Comparison of ENCODE assay signal across 13 mouse cellular contexts in genomic region chr8:78556773-78557434, GRCm38 (mm10). TPM values are rescaled to one million over a fixed set of nuclear protein-coding genes. Genes with fewer than 3 reads are reported as not detected.
DNase-seq lines count a peak whose midpoint lies in the region; ATAC-seq lines count a peak whose summit lies in the region.
"Had no signal": no experiment of that assay in that cellular context is flagged by ENCODE, and none has a peak within 500 bp of the region (broad histone marks: within the 10 kb centered on the region; RNA-seq: fewer than 3 reads in every experiment).

No protein-coding gene starts in this region.

- H3K36me3 ChIP-seq in neural tube, embryonic 11.5 days (ENCODE audit: control insufficient read depth, insufficient read depth, low read length), result no peaks in the 10 kb centered on the region
- peaks cover 11% of the 10 kb centered on the region for H3K36me3 ChIP-seq in forebrain, embryonic 10.5 days (replicated peaks)
- H3K36me3 ChIP-seq in hindbrain, embryonic 15.5 days, result no peaks in the 10 kb centered on the region
- H3K36me3 ChIP-seq in neural tube, embryonic 14.5 days (ENCODE audit: control insufficient read depth, insufficient read depth, low read length), result no peaks in the 10 kb centered on the region

- no peak overlapping the region for H3K27ac ChIP-seq in neural tube, embryonic 11.5 days (ENCODE audit: low read depth, low read length)
- H3K27ac ChIP-seq in forebrain, embryonic 10.5 days, result 0 out of 2 replicates have a peak overlapping the region, but pooled peaks have one; percentile 52
- 0 out of 2 replicates have a peak overlapping the region, but pooled peaks have one; percentile 16 for H3K27ac ChIP-seq in hindbrain, embryonic 15.5 days (replicated peaks)
- H3K27ac ChIP-seq in neural tube, embryonic 14.5 days (ENCODE audit: low read depth, low read length), result no peak overlapping the region

- no peak overlapping the region for H3K4me3 ChIP-seq in neural tube, embryonic 11.5 days (ENCODE audit: low read depth, low read length)
- no peak overlapping the region for H3K4me3 ChIP-seq in forebrain, embryonic 10.5 days
- H3K4me3 ChIP-seq in hindbrain, embryonic 15.5 days, result no peak overlapping the region
- no peak overlapping the region for H3K4me3 ChIP-seq in neural tube, embryonic 14.5 days (ENCODE audit: low read depth, low read length)

- 0 out of 2 replicates have a peak overlapping the region, but pooled peaks have one; percentile 9 for H3K4me2 ChIP-seq in neural tube, embryonic 11.5 days (ENCODE audit: low read depth)
- no peak overlapping the region for H3K4me2 ChIP-seq in hindbrain, embryonic 15.5 days
- H3K4me2 ChIP-seq in neural tube, embryonic 14.5 days (ENCODE audit: low read depth, low read length), result no peak overlapping the region

- H3K27me3 ChIP-seq in neural tube, embryonic 11.5 days (ENCODE audit: control insufficient read depth, insufficient read depth, low read length), result no peaks in the 10 kb centered on the region
- H3K27me3 ChIP-seq in forebrain, embryonic 10.5 days (ENCODE audit: poor library complexity, severe bottlenecking), result no peaks in the 10 kb centered on the region
- H3K27me3 ChIP-seq in hindbrain, embryonic 15.5 days, result no peaks in the 10 kb centered on the region
- no peaks in the 10 kb centered on the region for H3K27me3 ChIP-seq in neural tube, embryonic 14.5 days (ENCODE audit: control insufficient read depth, insufficient read depth, low read length)

- 34% methylated on average over 11 of the region's 11 CpGs for WGBS in neural tube, embryonic 11.5 days
- WGBS in forebrain, embryonic 10.5 days, result 32% methylated on average over 11 of the region's 11 CpGs
- WGBS in hindbrain, embryonic 15.5 days, result 16% methylated on average over 11 of the region's 11 CpGs
- 20% methylated on average over 11 of the region's 11 CpGs for WGBS in neural tube, embryonic 14.5 days

- peak; percentile 81 for ATAC-seq in neural tube, embryonic 11.5 days (ENCODE audit: insufficient read depth, low FRiP score, low TSS enrichment)
- ATAC-seq in hindbrain, embryonic 15.5 days (ENCODE audit: low FRiP score, low read depth), result peak; percentile 72
- ATAC-seq in neural tube, embryonic 14.5 days (ENCODE audit: low read depth), result peak; percentile 62; the same call in 1 of the 2 replicates

- H3K9ac ChIP-seq in neural tube, embryonic 11.5 days (ENCODE audit: low read length), result no peak overlapping the region
- no peak overlapping the region for H3K9ac ChIP-seq in hindbrain, embryonic 15.5 days
- no peak overlapping the region for H3K9ac ChIP-seq in neural tube, embryonic 14.5 days (replicated peaks; ENCODE audit: low read depth, low read length)

- DNase-seq in neural tube, embryonic 11.5 days (ENCODE audit: low spot score), result peak; percentile 49
- DNase-seq in neural tube, embryonic 10.5 days (ENCODE audit: extremely low spot score, low spot score), result no peak
- DNase-seq in forebrain, embryonic 10.5 days (ENCODE audit: extremely low spot score, low spot score), result peak; percentile 25
- no peak for DNase-seq in layer of hippocampus, adult 11-12 months (ENCODE audit: low spot score)
- DNase-seq in adrenal gland, adult (ENCODE audit: inconsistent age in 2 of 2, low spot score in 1 of 2), result no peak
- no peak for DNase-seq in urinary bladder, postnatal 4 days (ENCODE audit: low spot score in 2 of 2)
- DNase-seq: cerebellum, postnatal 14 days; heart, postnatal 4 days; kidney, postnatal 10 days; left cerebral cortex, postnatal 4 days; thymus, postnatal 36 days had no signal

- no peaks in the 10 kb centered on the region for H3K9me3 ChIP-seq in neural tube, embryonic 11.5 days (ENCODE audit: control insufficient read depth, low read length)
- H3K9me3 ChIP-seq in forebrain, embryonic 10.5 days, result peaks cover 4% of the 10 kb centered on the region
- no peaks in the 10 kb centered on the region for H3K9me3 ChIP-seq in hindbrain, embryonic 15.5 days
- no peaks in the 10 kb centered on the region for H3K9me3 ChIP-seq in neural tube, embryonic 14.5 days (ENCODE audit: control insufficient read depth, low read length)

- 0 out of 2 replicates have a peak, but pooled peaks cover 2% of the 10 kb centered on the region for H3K4me1 ChIP-seq in neural tube, embryonic 11.5 days (ENCODE audit: control insufficient read depth, insufficient read depth, low read length)
- H3K4me1 ChIP-seq in forebrain, embryonic 10.5 days, result peaks cover 23% of the 10 kb centered on the region
- peaks cover 9% of the 10 kb centered on the region for H3K4me1 ChIP-seq in hindbrain, embryonic 15.5 days (replicated peaks)
- peaks cover 8% of the 10 kb centered on the region for H3K4me1 ChIP-seq in neural tube, embryonic 14.5 days (ENCODE audit: control insufficient read depth, insufficient read depth, low read length)

RNA-seq across cellular contexts. Expression of gene Slc10a7, which starts 47.8 kb away (rescaled TPM):
- 7.4 TPM in 2 replicates for polyA plus RNA-seq in neural tube, embryonic 11.5 days (2014; fragmentation: Nextera tagmentation; extraction: Ambion mirVana)
- polyA plus RNA-seq in forebrain, embryonic 10.5 days (2016; fragmentation: Nextera tagmentation; extraction: Ambion mirVana), result 8.0 and 10.0 TPM in 2 replicates
- 11.3 and 11.9 TPM in 2 replicates for polyA plus RNA-seq in hindbrain, embryonic 15.5 days (2015; fragmentation: Nextera tagmentation; extraction: Ambion mirVana)
- polyA plus RNA-seq in neural tube, embryonic 14.5 days (2014; fragmentation: Nextera tagmentation; extraction: Ambion mirVana), result 7.1 and 8.2 TPM in 2 replicates

RNA-seq across cellular contexts. Expression of gene Rbmxl1, which starts 48.2 kb away (rescaled TPM):
- 357 and 359 TPM in 2 replicates for polyA plus RNA-seq in neural tube, embryonic 11.5 days (2014; fragmentation: Nextera tagmentation; extraction: Ambion mirVana)
- polyA plus RNA-seq in forebrain, embryonic 10.5 days (2016; fragmentation: Nextera tagmentation; extraction: Ambion mirVana), result 407 and 429 TPM in 2 replicates
- 188 and 199 TPM in 2 replicates for polyA plus RNA-seq in hindbrain, embryonic 15.5 days (2015; fragmentation: Nextera tagmentation; extraction: Ambion mirVana)
- 190 and 209 TPM in 2 replicates for polyA plus RNA-seq in neural tube, embryonic 14.5 days (2014; fragmentation: Nextera tagmentation; extraction: Ambion mirVana)

Comparison
In these comparisons a context has a peak if more than half of its experiments do, and no peak if none do; other contexts are left out.
1. DNase-seq: peak in neural tube, embryonic 11.5 days (single experiment) and forebrain, embryonic 10.5 days (single experiment); none in neural tube, embryonic 10.5 days (single experiment), layer of hippocampus, adult 11-12 months (single experiment), adrenal gland, adult (0 of 2) and urinary bladder, postnatal 4 days (0 of 2).
2. H3K27ac ChIP-seq: peak in forebrain, embryonic 10.5 days (single experiment) and hindbrain, embryonic 15.5 days (single experiment); none in neural tube, embryonic 11.5 days (single experiment) and neural tube, embryonic 14.5 days (single experiment).
3. Peak in every context shown above with its lines, with median percentiles within 50 percentile points of each other: ATAC-seq.